Mouse (Mus musculus): ENCODE results near the gene Axin1. TPM values are rescaled to one million over a fixed set of nuclear protein-coding genes. Genes with fewer than 3 reads are reported as not detected.

The Axin1 gene
- total RNA-seq, 2 experiments from 2014 or later: 22.5 to 25.1 TPM

GRCm38 (mm10) chr17:26116503-26117258 lies 21.8 kb upstream of the Axin1 start:
- DNase-seq (ENCODE audit: low spot score in 2 of 2): no peak
- intact Hi-C loops (cut with DNase I): no loop called here

GRCm38 (mm10) chr17:26119766-26120710 lies 18.4 kb upstream of the Axin1 start:
- intact Hi-C loops (cut with DNase I): no loop called here
- peak; percentile 35 to 44 for DNase-seq (ENCODE audit: low spot score in 2 of 2)

GRCm38 (mm10) chr17:26122431-26123140 lies 15.9 kb upstream of the Axin1 start:
- intact Hi-C loops (cut with DNase I): no loop called here
- DNase-seq (ENCODE audit: low spot score in 2 of 2): no peak

- peak; percentile 85 to 87 for DNase-seq (ENCODE audit: low spot score in 2 of 2)
- intact Hi-C loops (cut with DNase I): no loop called here
These were observed 15.2 kb upstream of the Axin1 start, which contains the start of gene Mrpl28 for GRCm38 (mm10) chr17:26123267-26123684. Mrpl28 (plus strand) TSS chr17:26123500.

GRCm38 (mm10) chr17:26124560-26124959 lies 13.9 kb upstream of the Axin1 start:
- intact Hi-C loops (cut with DNase I): no loop called here
- DNase-seq (ENCODE audit: low spot score in 2 of 2): no peak

GRCm38 (mm10) chr17:26125226-26125625 lies 13.3 kb upstream of the Axin1 start:
- no peak for DNase-seq (ENCODE audit: low spot score in 2 of 2)
- intact Hi-C loops (cut with DNase I): no loop called here

GRCm38 (mm10) chr17:26131062-26131732 lies 7.3 kb upstream of the Axin1 start:
- no peak for DNase-seq (ENCODE audit: low spot score in 2 of 2)
- intact Hi-C loops (cut with DNase I): no loop called here

- intact Hi-C loops (cut with DNase I): no loop called here
- no peak for DNase-seq (ENCODE audit: low spot score in 2 of 2)
These were observed 6.3 kb upstream of the Axin1 start for GRCm38 (mm10) chr17:26131856-26132853.

- intact Hi-C loops (cut with DNase I): loop anchor here (5.0 kb wide), 1 partner anchor 105 kb away; the partner anchor contains the start of gene Fam234a
- no peak for DNase-seq (ENCODE audit: low spot score in 2 of 2)
These were observed 1.3 kb upstream of the Axin1 start for GRCm38 (mm10) chr17:26137106-26137750.

- intact Hi-C loops (cut with DNase I): loop anchor here (5.0 kb wide), 1 partner anchor 105 kb away; the partner anchor contains the start of gene Fam234a
- no peak for DNase-seq (ENCODE audit: low spot score in 2 of 2)
These were observed 747 bp upstream of the Axin1 start for GRCm38 (mm10) chr17:26137751-26138130.

GRCm38 (mm10) chr17:26138901-26139381 lies 453 bp downstream of the Axin1 start:
- intact Hi-C loops (cut with DNase I): loop anchor here (5.0 kb wide), 1 partner anchor 103 kb away; the partner anchor contains the start of gene Fam234a
- DNase-seq (ENCODE audit: low spot score in 2 of 2): no peak

GRCm38 (mm10) chr17:26142796-26143195 lies 4.3 kb downstream of the Axin1 start:
- intact Hi-C loops (cut with DNase I): no loop called here
- no peak for DNase-seq (ENCODE audit: low spot score in 2 of 2)

GRCm38 (mm10) chr17:26143386-26143785 lies 4.9 kb downstream of the Axin1 start:
- no peak for DNase-seq (ENCODE audit: low spot score in 2 of 2)
- intact Hi-C loops (cut with DNase I): no loop called here

- DNase-seq (ENCODE audit: low spot score in 2 of 2): no peak
- intact Hi-C loops (cut with DNase I): no loop called here
These were observed 10.6 kb downstream of the Axin1 start for GRCm38 (mm10) chr17:26149056-26149455.

GRCm38 (mm10) chr17:26151886-26152630 lies 13.6 kb downstream of the Axin1 start:
- DNase-seq (ENCODE audit: low spot score in 2 of 2): no peak
- intact Hi-C loops (cut with DNase I): no loop called here

GRCm38 (mm10) chr17:26162736-26163135 lies 24.2 kb downstream of the Axin1 start:
- intact Hi-C loops (cut with DNase I): no loop called here
- no peak for DNase-seq (ENCODE audit: low spot score in 2 of 2)

GRCm38 (mm10) chr17:26168039-26168438 lies 29.6 kb downstream of the Axin1 start:
- intact Hi-C loops (cut with DNase I): no loop called here
- no peak for DNase-seq (ENCODE audit: low spot score in 2 of 2)
